Mouse (Mus musculus) neural tube, embryonic 14.5 days (tissue): Measurements from ENCODE around the gene Iffo1. TPM values are rescaled to one million over a fixed set of nuclear protein-coding genes. Genes with fewer than 3 reads are reported as not detected.

ENCODE experiments used
- ATAC-seq: fragments of 200-750 bp; cut with Nextera tagmentation; 2 replicates; pipeline ENCODE4 v1.8.0; 2017; ENCODE audit warnings: low read depth, mild to moderate bottlenecking, moderate TSS enrichment, moderate library complexity
- H3K27ac ChIP-seq: fragments of 300-500 bp; sonication (generic); 2 replicates; pipeline ENCODE4 v1.5.1; 2014; ENCODE audit warnings: low read depth, mild to moderate bottlenecking, control low read depth, low read length, moderate library complexity, mixed read lengths
- H3K27me3 ChIP-seq: fragments of 300-500 bp; sonication (generic); 2 replicates; pipeline ENCODE4 v1.6.1; 2014; ENCODE audit warnings: low read length; ENCODE audit not compliant: control insufficient read depth, insufficient read depth
- H3K36me3 ChIP-seq: fragments of 300-500 bp; sonication (generic); 2 replicates; pipeline ENCODE4 v1.6.1; 2014; ENCODE audit warnings: low read length, mixed read lengths; ENCODE audit not compliant: control insufficient read depth, insufficient read depth
- H3K4me1 ChIP-seq: fragments of 300-500 bp; sonication (generic); 2 replicates; pipeline ENCODE4 v1.6.1; 2014; ENCODE audit warnings: low read length; ENCODE audit not compliant: control insufficient read depth, insufficient read depth
- H3K4me2 ChIP-seq: fragments of 300-500 bp; sonication (generic); 2 replicates; pipeline ENCODE4 v1.6.1; 2014; ENCODE audit warnings: mild to moderate bottlenecking, low read depth, low read length, control low read depth
- H3K4me3 ChIP-seq: fragments of 300-500 bp; sonication (generic); 2 replicates; pipeline ENCODE4 v1.5.1; 2014; ENCODE audit warnings: low read depth, low read length, control low read depth, mixed read lengths
- H3K9ac ChIP-seq: fragments of 300-500 bp; sonication (generic); replicated peaks from 2 replicates; pipeline ENCODE4 v1.6.1; 2014; ENCODE audit warnings: low read depth, mild to moderate bottlenecking, control low read depth, low read length, mixed read lengths
- H3K9me3 ChIP-seq: fragments of 300-500 bp; sonication (generic); 2 replicates; pipeline ENCODE4 v1.6.1; 2016; ENCODE audit warnings: low read length; ENCODE audit not compliant: control insufficient read depth
- WGBS: fragments of 180-500 bp; shearing (Covaris S2); extraction: QIAGEN DNeasy Blood & Tissue Kit; methylation state at CpG from one replicate; pipeline ENCODE4 v1.1.7; 2014; 5-methylcytosine and 5-hydroxymethylcytosine counted together
- polyA plus RNA-seq: library from polyadenylated mRNA; unstranded; fragments of >200 nt; fragmentation: Nextera tagmentation; extraction: Ambion mirVana; gene quantifications from 2 replicates; pipeline ENCODE4 v1.2.1, GENCODE M21; 2014

The Iffo1 gene
- polyA plus RNA-seq, 1 experiment from 2014 or later: 18.3 TPM

DNA sequence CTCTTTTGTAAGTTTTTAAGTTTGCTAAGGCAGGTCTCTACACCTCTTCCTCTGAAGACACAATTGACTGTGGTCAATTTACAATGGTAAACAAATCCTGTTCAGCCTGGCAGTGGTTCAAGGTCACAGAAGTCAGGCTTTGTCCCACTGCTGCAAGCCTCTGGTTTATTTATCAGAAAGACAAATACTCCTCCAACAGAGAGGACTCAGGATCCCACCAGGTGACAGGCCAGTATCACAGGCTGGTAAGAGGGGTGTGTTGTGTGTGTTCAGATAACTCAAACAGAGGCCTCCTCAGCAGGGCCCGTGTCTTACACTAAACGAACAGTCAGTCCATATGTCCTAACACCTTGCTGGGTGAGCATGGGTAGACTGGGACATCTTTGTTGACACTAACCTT, 27.4 kb downstream of the Iffo1 start:
- WGBS: 83% methylated on average over 2 of the region's 2 CpGs
- ATAC-seq: no peak
- Histone ChIP-seq H3K4me1 (no peaks in the 10 kb centered on the region), H3K36me3 (peaks cover 83% of the 10 kb centered on the region), H3K4me3 (no peak overlapping the region), H3K4me2 (no peak overlapping the region), H3K9me3 (no peaks in the 10 kb centered on the region), H3K27ac (no peak overlapping the region), H3K27me3 (no peaks in the 10 kb centered on the region), H3K9ac (no peak overlapping the region)

DNA sequence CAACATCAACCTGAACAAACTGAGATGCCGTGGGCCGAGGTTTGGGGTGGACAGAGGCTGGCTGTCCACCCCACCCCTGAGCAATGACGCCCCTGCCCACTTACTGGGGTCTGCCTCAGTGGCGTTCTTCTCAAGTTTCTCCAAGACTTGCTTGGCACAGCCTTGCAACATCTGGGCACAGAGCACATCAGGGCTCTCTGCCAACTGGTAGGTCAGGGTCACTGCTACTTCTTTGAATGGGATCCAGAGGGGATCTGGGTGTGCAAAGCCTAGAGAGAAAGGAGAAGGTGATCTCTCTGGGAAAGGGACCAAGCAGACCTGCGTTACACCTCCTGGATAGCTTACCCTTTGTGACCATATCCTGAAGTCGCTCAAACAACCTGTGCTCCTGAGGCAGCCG, 28.2 kb downstream of the Iffo1 start:
- H3K4me1 ChIP-seq: no peaks in the 10 kb centered on the region
- 94% methylated on average over 7 of the region's 7 CpGs for WGBS
- H3K9me3 ChIP-seq: no peaks in the 10 kb centered on the region
- H3K9ac ChIP-seq: no peak overlapping the region
- H3K36me3 ChIP-seq: peaks cover 85% of the 10 kb centered on the region
- H3K27ac ChIP-seq: no peak overlapping the region
- H3K27me3 ChIP-seq: no peaks in the 10 kb centered on the region
- no peak for ATAC-seq
- H3K4me3 ChIP-seq: no peak overlapping the region
- no peak overlapping the region for H3K4me2 ChIP-seq

DNA sequence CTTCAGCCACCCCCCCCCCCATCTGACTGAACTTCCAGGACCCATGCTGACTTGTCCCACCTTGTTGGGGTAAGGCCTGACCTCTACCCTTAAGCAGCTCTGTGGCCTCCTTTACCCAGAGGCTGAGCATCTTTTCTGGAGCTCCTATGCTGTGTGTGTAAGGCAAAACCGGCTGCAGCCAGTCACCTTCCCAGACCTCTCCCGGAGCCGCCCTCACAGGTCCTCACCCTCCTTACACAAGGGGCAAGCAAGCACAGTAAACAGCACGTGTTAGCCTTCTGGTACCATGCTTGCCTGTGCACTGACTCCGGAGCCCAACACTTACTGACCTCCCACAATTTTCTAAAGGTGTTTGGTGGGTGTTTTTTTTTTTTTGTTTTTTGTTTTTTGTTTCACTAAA, 30.4 kb downstream of the Iffo1 start:
- 93% methylated on average over 5 of the region's 5 CpGs for WGBS
- Histone ChIP-seq H3K27me3 (no peaks in the 10 kb centered on the region), H3K27ac (no peak overlapping the region), H3K9ac (no peak overlapping the region), H3K36me3 (peaks cover 81% of the 10 kb centered on the region), H3K9me3 (no peaks in the 10 kb centered on the region), H3K4me1 (no peaks in the 10 kb centered on the region), H3K4me2 (no peak overlapping the region), H3K4me3 (no peak overlapping the region)
- no peak for ATAC-seq

DNA sequence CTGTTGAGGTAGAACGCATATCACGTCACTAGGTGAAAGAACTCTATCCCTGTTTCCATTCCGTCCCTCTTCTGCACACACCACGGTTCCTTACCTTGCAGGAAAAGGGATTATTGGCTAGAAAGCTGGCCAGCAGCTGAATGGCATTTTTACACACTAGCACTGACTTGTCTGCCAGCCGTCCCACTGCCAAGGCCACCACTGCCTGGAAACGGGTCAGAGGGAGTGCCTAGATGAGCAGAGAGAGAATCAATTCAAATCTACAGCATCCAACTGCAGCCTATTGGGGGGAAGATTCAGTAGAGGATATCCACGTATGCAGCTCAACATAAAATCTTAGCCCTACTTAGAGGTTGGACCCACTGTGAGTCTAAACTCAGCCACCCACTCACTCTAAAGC, 34.6 kb downstream of the Iffo1 start:
- Histone ChIP-seq H3K4me1 (no peaks in the 10 kb centered on the region), H3K36me3 (peaks cover 72% of the 10 kb centered on the region), H3K4me2 (no peak overlapping the region), H3K9ac (no peak overlapping the region), H3K9me3 (no peaks in the 10 kb centered on the region), H3K27me3 (no peaks in the 10 kb centered on the region), H3K27ac (no peak overlapping the region), H3K4me3 (no peak overlapping the region)
- WGBS: 95% methylated on average over 7 of the region's 7 CpGs
- no peak for ATAC-seq

DNA sequence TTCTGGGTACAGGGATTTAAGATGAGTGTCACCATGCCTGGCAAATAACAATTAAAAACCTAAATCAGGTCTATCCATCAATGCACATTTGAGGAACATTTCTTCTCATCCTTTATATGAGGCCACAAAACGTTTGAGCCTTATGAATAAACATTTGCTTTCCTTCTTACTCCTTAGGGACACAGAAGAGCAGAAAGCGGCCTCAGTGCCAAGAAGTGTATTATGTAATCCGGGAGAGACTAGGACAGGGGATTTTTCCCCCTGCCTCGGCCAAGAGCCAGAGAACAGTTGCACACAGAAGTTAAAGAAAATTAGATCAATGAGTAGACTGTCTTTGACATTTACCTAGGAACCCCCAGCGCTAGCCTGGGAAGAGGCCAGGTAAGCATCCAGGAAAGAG, 37.1 kb downstream of the Iffo1 start:
- 71% methylated on average over 5 of the region's 5 CpGs for WGBS
- peaks cover 71% of the 10 kb centered on the region for H3K36me3 ChIP-seq
- H3K27ac ChIP-seq: no peak overlapping the region
- H3K9me3 ChIP-seq: no peaks in the 10 kb centered on the region
- H3K4me2 ChIP-seq: no peak overlapping the region
- H3K4me1 ChIP-seq: no peaks in the 10 kb centered on the region
- no peak for ATAC-seq
- no peak overlapping the region for H3K4me3 ChIP-seq
- H3K27me3 ChIP-seq: no peaks in the 10 kb centered on the region
- no peak overlapping the region for H3K9ac ChIP-seq

DNA sequence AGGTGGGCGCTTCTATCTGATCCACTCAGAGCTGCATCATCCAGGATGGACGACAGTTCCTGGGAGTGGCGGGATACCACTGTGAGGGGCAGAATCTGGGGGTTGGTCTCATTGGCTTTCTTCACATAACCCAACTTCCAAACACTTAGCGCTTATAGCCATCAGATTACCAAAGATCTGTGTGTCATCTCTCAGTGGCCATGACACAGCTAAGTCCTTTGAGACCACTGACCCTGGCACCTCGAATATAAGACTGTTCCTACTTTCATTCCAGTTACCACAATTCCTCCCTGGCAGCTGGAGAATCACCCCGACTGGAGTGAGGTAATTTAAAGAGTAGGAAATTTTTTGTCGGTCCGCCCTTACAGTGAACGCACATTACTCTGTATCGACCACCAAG, 41.2 kb downstream of the Iffo1 start:
- no peak overlapping the region for H3K27ac ChIP-seq
- H3K9ac ChIP-seq: no peak overlapping the region
- no peaks in the 10 kb centered on the region for H3K27me3 ChIP-seq
- no peaks in the 10 kb centered on the region for H3K4me1 ChIP-seq
- H3K4me2 ChIP-seq: no peak overlapping the region
- WGBS: 96% methylated on average over 10 of the region's 10 CpGs
- no peak for ATAC-seq
- H3K9me3 ChIP-seq: no peaks in the 10 kb centered on the region
- no peak overlapping the region for H3K4me3 ChIP-seq
- H3K36me3 ChIP-seq: peaks cover 50% of the 10 kb centered on the region

DNA sequence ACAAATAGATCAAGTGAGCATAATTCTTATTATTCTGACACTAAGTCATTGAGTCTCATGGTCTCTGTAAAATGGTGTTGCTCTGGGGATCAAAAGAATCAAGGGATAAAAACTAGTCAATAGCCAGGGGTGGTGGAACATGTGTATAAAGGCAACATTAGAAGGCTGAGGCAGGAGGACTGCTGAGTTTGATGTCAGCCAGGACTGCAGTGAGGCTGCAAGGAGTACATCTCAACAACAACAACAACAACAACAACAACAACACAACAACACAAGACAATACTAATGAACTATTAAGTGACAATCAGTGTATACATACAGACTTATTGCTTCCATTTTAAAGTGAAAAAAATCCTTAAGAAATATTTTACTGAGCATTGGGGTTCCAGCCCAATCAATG, 45.8 kb downstream of the Iffo1 start:
- ATAC-seq: no peak
- H3K36me3 ChIP-seq: peaks cover 21% of the 10 kb centered on the region
- peak overlapping the region; percentile 37 for H3K9ac ChIP-seq
- H3K4me1 ChIP-seq: peaks cover 6% of the 10 kb centered on the region; the same call in 1 of the 2 replicates
- no peaks in the 10 kb centered on the region for H3K9me3 ChIP-seq
- peak overlapping the region; percentile 97; the same call in 1 of the 2 replicates for H3K27ac ChIP-seq
- H3K4me2 ChIP-seq: peak overlapping the region; percentile 90
- H3K4me3 ChIP-seq: peak overlapping the region; percentile 66
- H3K27me3 ChIP-seq: no peaks in the 10 kb centered on the region

DNA sequence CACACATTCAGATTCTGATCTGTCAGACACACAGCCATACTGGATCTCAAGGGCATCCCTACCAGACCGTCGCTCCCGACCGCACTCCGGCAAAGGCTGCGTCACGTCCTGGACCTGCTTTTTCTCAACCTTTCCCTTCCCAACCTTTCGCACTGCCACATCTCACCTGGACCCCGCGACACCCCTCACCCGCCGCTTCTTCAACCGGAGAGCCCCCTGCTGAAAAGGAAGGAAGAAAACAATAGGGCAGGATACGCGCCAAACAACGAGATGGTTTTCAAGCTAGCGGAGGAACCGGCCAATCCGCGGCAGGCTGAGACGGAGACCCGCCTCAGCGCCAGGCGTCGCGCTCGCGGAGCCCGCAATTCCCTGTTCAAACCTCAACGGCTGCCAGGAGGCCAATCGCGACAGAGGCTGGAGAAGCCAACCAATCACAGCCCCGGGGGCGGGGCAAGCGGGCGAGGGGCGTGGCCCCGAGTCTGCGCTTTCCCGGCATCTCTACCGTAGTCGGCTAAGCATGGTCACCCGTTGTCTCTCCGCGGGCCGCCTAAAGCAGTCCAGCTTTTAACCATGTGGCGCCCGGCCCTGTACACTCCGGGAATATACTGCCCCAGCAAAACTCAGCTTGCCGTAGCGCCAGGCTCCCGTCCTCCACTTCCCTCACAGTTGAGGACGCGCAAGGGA, 46.4 kb downstream of the Iffo1 start, which contains the start of the genes Ncapd2 and Mrpl51:
Gene Ncapd2 (minus strand): TSS at position 370 of the 684 bp plus-strand sequence.
Gene Mrpl51 (plus strand): TSS at position 470 of the 684 bp plus-strand sequence.
- peak; percentile 98 for ATAC-seq
- Histone ChIP-seq H3K27ac (peak within 1 kb of the TSS; percentile 97), H3K4me3 (peak within 1 kb of the TSS; percentile 66), H3K27me3 (no peaks in the 10 kb centered on the region), H3K36me3 (peaks cover 18% of the 10 kb centered on the region), H3K4me1 (peaks cover 6% of the 10 kb centered on the region; the same call in 1 of the 2 replicates), H3K9me3 (no peaks in the 10 kb centered on the region), H3K9ac (peak within 1 kb of the TSS; percentile 70), H3K4me2 (peak within 1 kb of the TSS; percentile 90)
- under 1% methylated on average over 54 of the region's 54 CpGs for WGBS

DNA sequence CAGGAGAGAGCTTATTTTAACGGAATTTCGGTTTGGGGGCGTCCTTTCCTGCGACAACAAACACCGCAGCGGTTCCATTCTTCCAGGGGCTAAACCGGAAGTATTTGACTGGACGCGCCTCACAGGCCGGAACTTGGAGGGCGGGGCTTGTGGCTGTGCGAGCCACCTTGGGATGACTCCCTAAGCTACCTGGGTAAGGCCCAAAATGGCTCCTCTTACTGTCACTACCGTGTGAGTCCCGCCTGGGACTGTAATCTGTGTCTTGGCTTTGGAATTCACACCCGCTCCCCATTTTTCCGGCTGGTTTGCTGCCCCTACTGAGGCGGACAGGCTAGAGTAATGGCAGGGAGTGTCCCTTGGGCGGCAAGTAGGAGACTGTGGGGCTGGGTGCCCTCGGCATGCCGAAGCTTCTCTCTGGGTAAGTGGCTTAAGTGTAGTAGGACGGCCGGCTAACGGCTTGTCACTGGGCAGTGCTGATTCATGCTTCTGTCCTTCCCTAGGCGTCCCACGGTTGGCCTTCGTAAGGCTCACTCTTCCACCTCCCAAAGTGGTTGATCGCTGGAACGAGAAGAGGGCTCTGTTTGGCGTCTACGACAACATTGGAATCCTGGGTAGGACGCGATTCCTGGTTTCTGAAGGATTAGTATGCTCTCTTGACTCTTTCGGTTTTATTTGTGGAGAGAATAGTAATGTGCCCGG, 47.1 kb downstream of the Iffo1 start:
- under 1% methylated on average over 34 of the region's 34 CpGs for WGBS
- H3K27ac ChIP-seq: peak overlapping the region; percentile 97
- no peaks in the 10 kb centered on the region for H3K9me3 ChIP-seq
- peak; percentile 96 for ATAC-seq
- peak overlapping the region; percentile 70 for H3K9ac ChIP-seq
- peaks cover 6% of the 10 kb centered on the region; the same call in 1 of the 2 replicates for H3K4me1 ChIP-seq
- H3K36me3 ChIP-seq: peaks cover 12% of the 10 kb centered on the region
- peak overlapping the region; percentile 90 for H3K4me2 ChIP-seq
- no peaks in the 10 kb centered on the region for H3K27me3 ChIP-seq
- H3K4me3 ChIP-seq: peak overlapping the region; percentile 66
